Mouse (Mus musculus) spleen, adult 12 weeks (tissue): ENCODE data around the gene Gm2431.
A peak's percentile ranks its signal among the peaks of the same experiment; 100 is the strongest.
"Not testable (repeated sequence)": the region's sequence is repeated elsewhere in the genome, so short reads cannot be mapped to it uniquely, and the experiment has no call there.

ENCODE experiments used
- DNase-seq: peaks from one replicate; pipeline ENCODE4 v3.0.0; 2022; ENCODE audit warnings: low spot score

Gene Gm2431

DNA sequence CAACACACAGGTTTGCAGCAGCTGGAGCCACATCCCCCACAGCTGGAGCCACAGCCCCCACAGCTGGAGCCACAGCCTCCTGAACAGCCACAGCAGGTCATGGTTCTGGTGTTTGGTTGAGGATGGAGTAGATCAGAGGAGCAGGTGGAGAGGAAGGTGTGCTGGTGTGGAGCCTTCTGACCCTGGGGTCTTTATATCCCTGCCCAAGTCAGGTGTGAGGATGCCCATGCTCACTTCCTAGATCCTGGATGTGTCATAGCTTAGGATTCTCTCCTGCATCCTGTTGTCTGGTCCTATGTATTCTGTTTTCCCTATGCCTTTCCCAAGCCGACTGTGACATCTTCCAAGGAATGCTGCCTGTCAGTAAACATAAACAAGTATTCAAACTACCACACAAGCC lies at the start of gene Gm2431:
Gene Gm2431, minus strand, starts transcription at position 101 of the 400 bp plus-strand sequence.
- not testable (repeated sequence) for DNase-seq

DNA sequence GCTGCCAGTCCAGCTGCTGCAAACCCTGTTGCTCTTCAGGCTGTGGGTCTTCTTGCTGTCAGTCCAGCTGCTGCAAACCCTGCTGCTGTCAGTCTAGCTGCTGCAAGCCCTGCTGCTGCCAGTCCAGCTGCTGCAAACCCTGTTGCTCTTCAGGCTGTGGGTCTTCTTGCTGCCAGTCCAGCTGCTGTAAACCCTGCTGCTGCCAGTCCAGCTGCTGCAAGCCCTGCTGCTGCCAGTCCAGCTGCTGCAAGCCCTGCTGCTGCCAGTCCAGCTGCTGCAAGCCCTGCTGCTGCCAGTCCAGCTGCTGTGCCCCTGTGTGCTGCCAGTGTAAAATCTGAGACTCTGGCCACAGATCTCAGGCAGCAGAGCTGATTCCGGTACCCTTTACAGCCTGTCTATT lies 45.8 kb upstream of the Gm2431 start:
- not testable (repeated sequence) for DNase-seq

DNA sequence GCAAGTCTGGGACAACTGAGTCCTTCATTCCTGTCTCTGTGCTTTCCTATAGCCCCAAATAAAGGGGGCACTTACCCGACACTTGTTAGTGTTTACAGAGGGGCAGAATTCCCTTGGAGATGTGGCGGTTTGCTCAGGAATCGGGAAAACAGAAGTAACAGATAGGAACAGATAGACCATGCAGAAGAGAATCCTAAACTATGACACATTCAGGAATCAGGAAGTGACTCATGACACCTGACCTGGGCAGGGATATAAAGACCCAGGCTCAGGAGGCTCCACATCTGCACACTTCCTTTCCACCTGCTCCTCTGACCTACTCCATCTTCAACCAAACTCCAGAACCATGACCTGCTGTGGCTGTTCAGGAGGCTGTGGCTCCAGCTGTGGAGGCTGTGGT lies 45.1 kb upstream of the Gm2431 start, which contains the start of gene Krtap5-4:
Gene Krtap5-4, plus strand, starts transcription at position 301 of the 400 bp plus-strand sequence.
- DNase-seq = no peak

DNA sequence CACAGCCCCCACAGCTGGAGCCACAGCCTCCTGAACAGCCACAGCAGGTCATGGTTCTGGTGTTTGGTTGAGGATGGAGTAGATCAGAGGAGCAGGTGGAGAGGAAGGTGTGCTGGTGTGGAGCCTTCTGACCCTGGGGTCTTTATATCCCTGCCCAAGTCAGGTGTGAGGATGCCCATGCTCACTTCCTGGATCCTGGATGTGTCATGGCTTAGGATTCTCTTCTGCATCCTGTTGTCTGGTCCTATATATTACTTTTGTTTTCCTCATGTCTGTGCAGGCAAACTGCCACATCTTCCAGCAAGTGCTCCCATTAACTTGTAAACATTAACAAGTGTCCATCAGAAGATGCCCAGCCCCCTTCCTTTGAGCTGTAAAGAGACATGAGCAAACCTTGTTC lies 38.9 kb upstream of the Gm2431 start, which contains the start of gene Krtap5-1:
Gene Krtap5-1, minus strand, starts transcription at position 101 of the 400 bp plus-strand sequence.
- not testable (repeated sequence) for DNase-seq

DNA sequence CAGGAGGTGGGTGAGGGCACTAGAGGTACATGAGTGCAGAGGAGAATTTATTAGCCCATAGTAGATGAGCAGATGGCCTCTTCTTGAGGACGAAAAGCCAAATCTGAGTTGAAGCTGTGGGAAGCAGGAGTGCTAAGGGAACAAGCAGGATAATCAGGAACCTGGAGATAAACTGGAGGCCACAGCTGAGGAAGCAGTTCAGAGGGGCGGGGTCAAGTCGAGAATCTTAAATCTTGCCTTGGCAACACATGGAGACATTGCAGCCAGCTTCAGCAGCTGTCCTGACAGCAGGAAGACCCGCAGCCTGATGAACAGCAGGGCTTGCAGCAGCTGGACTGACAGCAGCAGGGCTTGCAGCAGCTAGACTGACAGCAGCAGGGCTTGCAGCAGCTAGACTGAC lies 38.0 kb upstream of the Gm2431 start:
- DNase-seq = not testable (repeated sequence)

DNA sequence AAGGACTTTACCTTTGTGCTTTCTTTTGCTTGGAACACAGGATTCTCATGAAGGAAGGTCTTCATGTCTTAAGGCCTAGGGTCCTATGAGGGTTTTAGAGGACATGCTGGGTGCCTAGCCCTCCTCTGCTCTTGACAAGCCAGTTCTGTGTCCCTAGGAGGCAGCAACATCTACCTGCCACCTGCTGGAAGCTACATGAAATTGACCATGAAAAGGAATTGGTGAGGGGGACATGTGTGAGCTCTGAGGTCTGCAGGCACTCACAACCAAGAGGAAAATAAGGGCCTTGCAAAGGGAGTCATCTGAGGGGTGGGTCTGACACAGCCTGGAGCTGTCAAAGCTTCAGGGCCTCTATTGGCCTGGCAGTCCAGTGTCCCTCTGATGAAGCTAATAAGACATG lies 37.3 kb upstream of the Gm2431 start:
- DNase-seq = no peak

DNA sequence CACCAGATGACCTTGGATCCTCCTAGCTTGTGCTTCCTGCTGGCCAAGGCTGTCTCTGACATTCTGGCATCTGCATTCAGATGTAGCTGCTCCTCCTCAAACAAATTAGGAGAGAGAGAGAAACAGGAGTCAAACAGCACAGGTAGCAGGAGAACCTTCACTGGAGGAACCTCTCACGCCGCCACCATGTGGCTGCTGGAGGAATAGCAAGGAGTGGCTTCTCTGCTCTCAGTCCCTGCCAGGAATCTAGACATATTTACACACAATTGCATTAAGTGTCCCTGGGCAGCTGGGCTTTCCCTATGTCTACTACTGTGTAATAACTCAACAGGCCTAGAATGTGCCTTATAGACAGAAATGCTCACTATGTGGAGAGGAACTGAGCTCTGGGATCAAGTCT lies 35.7 kb upstream of the Gm2431 start:
- not testable (repeated sequence) for DNase-seq

DNA sequence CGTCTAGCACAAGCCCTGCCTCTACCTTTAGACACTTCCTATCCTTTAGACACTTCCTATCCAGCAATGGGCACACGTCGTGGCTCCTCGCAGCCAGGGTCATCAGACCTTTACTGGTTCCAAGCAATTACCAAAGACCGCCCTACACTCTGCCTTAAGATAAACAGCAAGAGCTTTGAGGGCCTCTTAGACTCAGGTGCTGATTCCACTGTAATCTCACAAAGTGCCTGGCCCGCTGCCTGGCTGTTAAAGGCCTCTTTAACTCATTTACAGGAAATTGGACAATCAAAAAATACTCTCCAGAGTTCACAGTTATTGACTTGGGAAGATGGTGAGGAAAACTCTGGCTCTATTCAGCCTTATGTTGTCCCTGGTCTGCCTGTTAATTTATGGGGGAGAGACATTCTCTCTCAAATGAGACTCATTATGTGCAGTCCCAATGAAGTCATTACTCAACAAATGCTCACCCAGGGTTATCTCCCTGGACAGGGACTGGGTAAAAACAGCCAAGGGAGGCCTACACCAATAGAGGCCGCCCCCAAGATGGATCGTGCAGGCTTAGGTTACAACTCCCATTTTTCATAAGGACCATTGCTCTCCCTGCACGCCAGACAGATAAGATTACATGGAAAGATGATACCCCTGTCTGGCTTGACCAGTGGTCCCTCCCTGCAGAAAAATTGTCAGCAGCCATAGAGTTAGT lies 27.9 kb upstream of the Gm2431 start:
- not testable (repeated sequence) for DNase-seq

DNA sequence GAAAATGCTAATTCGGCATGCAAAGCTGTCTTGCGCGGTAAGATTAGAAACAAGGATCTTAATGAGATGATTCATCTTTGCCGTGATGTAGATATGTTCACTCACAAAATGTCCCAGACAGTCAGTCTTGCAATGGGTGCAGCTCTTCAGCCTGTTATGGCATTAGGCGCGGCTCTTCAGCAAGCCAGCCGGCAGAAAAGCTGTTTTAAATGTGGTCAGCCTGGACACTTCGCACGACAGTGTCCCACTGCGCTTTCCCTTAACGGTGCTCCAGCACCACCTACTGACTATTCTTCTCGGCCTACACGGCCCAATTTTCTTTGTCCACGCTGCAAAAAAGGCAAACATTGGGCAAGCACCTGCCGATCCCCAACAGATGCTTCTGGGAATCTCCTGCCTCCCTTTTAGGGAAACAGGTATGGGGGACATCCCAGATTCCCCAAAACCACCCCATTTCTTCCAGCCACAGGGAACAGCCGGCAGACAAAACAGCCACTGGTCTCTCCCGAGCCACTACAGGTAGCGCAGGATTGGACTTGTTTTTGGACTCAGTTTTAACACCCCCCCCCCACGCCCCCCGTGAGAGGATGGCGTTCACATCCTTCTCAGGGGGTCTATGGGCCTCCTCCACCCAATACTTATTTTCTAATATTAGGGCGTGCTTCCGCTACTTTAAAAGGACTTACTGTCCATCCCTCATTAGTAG lies 27.1 kb upstream of the Gm2431 start:
- no peak for DNase-seq

DNA sequence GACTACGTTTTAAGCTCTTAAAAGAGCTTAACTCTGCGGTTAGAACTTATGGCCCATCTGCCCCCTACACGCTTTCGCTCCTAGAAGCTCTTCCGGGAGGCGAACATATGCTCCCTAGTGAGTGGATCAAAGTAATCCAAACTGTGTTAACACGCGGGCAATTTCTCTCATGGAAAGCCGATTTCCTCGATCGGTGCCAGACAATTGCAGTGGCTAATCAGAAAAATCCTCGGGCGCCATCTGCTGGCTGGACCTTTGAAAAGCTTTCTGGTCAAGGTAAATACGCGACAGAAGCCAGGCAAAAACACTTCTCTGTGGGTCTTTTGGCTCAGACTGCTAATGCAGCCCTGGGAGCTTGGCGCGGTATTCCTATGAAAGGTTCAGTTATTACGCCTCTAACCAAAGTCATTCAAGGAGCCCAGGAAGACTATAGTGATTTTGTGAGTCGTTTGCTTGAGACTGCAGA lies 26.5 kb upstream of the Gm2431 start:
- peak; percentile 68 for DNase-seq

DNA sequence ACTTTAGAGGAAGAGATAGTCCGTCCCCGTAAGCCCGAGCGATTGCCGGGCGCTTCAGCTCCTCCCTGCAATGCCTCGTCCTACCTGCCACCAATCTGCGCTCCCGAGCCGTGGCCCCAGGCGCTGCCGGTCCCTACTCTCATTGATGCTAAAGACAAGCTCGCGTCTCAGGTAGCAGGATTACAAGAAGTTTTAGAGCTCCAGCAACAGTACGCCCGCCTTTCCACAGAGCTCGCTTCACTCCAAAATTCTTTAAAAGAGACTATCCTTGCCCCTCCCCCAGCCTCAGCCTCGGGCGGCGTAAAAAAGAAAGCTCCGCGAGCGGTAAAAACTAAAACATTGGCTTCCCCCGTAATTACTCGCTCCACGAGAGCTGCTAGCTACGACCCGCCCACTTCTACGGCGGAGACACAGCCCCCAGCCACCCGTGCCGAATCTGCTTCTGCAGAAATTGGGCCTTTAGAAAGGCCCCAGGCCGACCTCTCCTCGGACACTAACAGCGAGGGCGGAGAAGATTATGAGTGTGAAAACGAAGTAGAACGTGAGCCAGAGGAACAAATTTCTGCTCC lies 26.0 kb upstream of the Gm2431 start:
- peak; percentile 18 for DNase-seq

DNA sequence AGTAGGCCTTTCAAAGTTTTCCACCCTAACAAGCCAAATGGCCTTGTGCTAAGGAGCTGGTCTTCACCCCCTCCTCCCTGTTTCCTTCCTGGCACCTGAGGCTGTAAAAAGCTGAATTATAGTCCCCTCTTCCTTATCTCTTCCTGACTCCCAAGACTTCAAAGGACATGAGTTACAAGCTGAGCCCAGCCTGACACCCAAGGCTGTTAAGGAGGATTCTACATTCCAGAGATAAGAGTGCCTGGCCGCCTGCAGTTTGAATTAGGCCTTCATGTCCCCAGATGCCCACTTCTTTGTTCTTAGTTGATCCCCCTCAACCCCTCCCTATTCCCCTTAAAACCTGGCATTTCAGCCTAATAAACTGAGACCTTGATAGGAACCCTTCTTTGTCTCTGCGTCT lies 24.7 kb upstream of the Gm2431 start:
- not testable (repeated sequence) for DNase-seq

DNA sequence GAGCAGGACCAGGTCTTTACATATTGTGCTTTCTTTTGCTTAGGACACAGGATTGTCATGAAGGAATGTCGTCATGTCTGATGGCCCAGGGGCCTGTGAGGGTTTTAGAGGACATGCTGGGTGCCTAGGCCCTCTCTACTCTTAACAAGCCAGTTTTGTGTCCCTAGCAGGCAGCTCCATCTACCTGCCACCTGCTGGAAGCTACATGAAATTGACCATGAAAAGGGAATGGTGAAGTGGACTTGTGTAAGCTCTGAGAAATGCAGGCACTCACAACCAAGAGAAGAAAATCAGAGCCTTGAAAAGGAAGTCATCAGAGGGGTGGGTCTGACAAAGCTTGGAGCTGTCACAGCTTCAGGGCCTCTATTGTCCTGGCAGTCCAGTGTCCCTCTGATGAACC lies 21.1 kb upstream of the Gm2431 start:
- DNase-seq = not testable (repeated sequence)

DNA sequence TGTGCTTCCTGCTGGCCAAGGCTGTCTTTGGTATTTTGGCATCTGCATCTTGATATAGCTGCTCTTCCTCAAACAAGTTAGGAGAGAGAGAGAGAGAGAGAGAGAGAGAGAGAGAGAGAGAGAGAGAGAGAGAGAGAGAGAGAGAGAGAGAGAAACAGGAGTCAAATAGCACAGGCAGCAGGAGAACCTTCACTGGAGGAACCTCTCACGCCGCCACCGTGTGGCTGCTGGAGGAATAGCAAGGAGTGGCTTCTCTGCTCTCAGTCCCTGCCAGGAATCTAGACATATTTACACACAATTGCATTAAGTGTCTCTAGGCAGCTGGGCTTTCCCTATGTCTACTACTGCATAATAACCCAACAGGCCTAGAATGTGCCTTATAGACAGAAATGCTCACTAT lies 20.0 kb upstream of the Gm2431 start:
- DNase-seq = peak; percentile 10

DNA sequence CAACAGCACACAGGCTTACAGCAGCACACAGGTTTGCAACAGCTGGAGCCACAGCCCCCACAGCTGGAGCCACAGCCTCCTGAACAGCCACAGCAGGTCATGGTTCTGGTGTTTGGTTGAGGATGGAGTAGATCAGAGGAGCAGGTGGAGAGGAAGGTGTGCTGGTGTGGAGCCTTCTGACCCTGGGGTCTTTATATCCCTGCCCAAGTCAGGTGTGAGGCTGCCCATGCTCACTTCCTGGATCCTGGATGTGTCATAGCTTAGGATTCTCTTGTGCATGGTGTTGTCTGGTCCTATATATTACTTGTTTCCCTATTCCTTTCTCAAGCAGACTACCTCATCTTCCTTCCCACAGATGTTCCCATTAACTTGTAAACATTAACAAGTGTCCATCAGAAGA lies 16.1 kb upstream of the Gm2431 start, which contains the start of gene Gm4559:
Gene Gm4559, minus strand, starts transcription at position 101 of the 400 bp plus-strand sequence.
- DNase-seq = not testable (repeated sequence)

DNA sequence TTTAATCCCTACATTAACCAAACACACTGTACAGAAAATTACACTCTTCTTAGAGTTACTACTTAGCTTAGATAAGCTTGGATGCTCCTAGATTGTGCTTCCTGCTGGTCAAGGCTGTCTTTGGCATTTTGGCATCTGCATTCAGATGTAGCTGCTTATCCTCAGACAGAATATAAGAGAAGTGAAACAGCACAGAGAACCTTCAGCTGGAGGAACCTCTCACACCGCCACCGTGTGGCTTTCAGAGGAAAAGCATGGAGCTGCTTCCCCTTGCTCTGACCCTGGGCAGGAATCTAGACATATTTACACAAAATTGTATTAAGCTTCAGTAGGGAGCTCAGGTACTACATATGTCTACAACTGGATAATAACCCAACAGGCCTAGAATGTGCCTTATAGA lies 2.6 kb downstream of the Gm2431 start:
- no peak for DNase-seq

DNA sequence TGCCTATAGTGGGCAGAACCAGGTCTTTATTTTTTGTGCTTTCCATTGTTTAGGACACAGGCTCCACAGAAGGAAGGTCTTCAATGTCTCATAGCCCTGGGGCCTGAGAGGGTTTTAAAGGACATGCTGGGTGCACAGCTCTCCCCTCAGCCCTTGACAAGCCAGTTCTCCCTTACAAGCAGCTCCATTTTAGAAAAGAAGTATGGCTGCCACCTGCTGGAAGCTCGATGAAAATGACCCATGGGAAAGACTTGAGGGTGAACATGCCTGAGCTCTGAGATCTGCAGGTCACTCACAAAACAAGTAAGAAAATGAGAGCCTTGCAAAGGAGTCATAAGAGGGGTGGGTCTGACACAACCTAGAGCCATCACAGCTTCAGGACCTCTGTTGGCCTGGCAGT lies 8.3 kb downstream of the Gm2431 start:
- no peak for DNase-seq

DNA sequence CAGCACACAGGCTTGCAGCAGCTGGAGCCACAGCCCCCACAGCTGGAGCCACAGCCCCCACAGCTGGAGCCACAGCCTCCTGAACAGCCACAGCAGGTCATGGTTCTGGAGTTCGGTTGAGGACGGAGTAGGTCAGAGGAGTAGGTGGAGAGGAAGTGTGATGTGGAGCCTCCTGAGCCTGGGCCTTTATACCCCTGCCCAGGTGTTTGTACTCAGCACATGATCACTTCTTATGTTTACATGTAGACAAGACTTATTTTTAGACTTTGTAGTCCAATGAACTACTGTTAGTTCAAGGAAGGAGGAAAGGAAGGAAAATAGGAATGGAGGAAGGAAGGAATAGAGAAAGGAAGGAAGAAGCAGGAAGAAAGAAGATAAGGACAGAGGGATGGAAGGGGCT lies 17.2 kb downstream of the Gm2431 start, which contains the start of gene Gm40460:
Gene Gm40460, minus strand, starts transcription at position 101 of the 400 bp plus-strand sequence.
- DNase-seq = no peak

DNA sequence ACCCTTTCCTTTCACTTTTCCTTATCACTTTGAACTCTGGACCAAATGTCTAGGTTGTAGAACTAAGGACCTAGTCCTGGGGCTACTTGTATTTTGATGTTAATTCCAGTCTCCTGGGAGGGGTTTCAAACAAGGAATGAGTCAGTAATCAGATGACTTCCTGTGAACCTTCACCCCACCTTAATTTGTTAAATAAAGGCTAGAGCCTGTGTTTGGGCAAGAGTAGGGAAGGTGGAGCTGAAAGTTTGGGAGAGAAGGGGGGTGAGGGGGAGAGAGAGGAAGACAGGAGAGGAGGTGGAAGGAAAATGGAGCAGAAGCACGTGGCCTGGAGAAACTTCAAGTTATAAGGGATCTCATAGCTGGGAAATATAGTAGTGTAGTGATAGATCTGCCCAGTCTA lies 26.6 kb downstream of the Gm2431 start:
- DNase-seq = no peak

DNA sequence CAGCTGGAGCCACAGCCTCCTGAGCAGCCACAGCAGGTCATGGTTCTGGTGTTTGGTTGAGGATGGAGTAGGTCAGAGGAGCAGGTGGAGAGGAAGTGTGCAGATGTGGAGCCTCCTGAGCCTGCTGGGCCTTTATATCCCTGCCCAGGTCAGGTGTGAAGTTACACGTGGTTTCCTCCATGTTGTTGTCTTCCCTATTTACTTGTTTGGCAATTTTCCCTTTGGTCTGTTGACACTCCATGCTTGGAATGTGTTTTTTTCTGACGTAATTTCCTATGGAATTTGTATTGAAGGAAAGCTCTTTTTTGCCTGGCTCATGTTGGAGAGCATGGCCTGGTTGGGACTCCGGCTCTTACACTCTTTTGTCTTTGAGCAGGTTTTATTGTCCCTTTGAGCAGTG lies 28.3 kb downstream of the Gm2431 start, which contains the start of gene Krtap5-5:
Gene Krtap5-5, minus strand, starts transcription at position 101 of the 400 bp plus-strand sequence.
- DNase-seq = not testable (repeated sequence)

DNA sequence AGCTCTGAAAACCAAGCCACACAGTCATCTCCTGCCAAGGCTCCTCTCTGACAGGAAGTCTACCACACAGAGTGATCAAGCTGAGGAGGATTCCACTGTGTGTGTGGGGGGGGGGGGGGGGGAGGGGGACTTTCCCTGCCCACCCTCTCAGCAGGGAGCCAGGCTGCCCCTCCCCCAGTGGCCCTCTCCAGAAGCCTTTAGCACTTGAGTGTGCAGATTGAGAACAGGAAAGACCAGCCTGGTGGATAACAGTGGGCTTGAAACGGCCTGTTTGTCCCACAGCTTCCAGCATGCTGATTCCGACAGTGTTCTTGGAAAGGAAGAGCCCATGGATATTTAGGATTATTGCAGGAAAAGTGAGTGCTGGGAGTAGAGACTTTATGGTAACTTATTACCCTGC lies 33.6 kb downstream of the Gm2431 start:
- DNase-seq = no peak

DNA sequence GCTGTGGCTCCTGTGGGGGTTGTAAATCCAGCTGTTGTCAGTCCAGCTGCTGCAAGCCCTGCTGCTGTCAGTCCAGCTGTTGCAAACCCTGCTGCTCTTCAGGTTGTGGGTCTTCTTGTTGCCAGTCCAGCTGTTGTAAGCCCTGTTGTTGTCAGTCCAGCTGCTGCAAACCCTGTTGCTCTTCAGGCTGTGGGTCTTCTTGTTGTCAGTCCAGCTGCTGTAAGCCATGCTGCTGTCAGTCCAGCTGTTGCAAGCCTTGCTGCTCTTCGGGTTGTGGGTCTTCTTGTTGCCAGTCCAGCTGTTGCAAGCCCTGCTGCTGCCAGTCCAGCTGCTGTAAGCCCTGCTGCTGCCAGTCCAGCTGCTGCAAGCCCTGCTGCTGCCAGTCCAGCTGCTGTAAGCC lies 46.0 kb downstream of the Gm2431 start:
- not testable (repeated sequence) for DNase-seq

DNA sequence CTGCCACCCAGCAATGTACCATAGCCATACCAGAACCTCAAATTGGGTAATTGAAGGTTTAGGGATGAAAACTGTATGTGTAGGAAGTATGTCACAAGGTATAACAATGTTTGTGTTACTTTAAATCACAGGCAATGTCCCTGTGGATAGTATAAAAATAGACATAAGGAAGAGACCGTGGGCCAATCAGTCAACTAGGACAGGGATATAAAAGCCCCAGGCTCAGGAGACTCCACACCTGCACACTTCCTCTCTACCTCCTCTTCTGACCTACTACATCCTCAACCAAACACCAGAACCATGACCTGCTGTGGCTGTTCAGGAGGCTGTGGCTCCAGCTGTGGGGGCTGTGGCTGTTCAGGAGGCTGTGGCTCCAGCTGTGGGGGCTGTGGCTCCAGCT lies 46.6 kb downstream of the Gm2431 start, which contains the start of gene Gm7579:
Gene Gm7579, plus strand, starts transcription at position 301 of the 400 bp plus-strand sequence.
- DNase-seq = no peak
